Mouse (Mus musculus) forebrain, postnatal 0 days (tissue): ENCODE results near the gene Tubgcp5. TPM values are rescaled to one million over a fixed set of nuclear protein-coding genes. Genes with fewer than 3 reads are reported as not detected.
A peak's percentile ranks its signal among the peaks of the same experiment; 100 is the strongest.

Source experiments
- ATAC-seq: fragments of 200-750 bp; cut with Nextera tagmentation; 2 replicates; pipeline ENCODE4 v1.8.0; 2017; ENCODE audit warnings: mild to moderate bottlenecking, moderate library complexity
- DNase-seq: peaks from one replicate; pipeline ENCODE4 v3.0.0-alpha.2; 2015
- H3K27ac ChIP-seq: fragments of 300-500 bp; sonication (generic); 2 replicates; pipeline ENCODE4 v1.5.1; 2014; ENCODE audit warnings: low read depth, mild to moderate bottlenecking, antibody characterized with exemption, low read length, moderate library complexity, mixed read lengths
- H3K27me3 ChIP-seq: fragments of 300-500 bp; sonication (generic); 2 replicates; pipeline ENCODE4 v1.6.1; 2014; ENCODE audit warnings: mild to moderate bottlenecking, low read length, mixed read lengths; ENCODE audit not compliant: insufficient read depth
- H3K36me3 ChIP-seq: fragments of 300-500 bp; sonication (generic); 2 replicates; pipeline ENCODE4 v1.6.1; 2014; ENCODE audit warnings: mild to moderate bottlenecking, moderate library complexity; ENCODE audit not compliant: insufficient read depth
- H3K4me1 ChIP-seq: fragments of 300-500 bp; sonication (generic); 2 replicates; pipeline ENCODE4 v1.6.1; 2014; ENCODE audit warnings: antibody characterized with exemption; ENCODE audit not compliant: insufficient read depth
- H3K4me2 ChIP-seq: fragments of 300-500 bp; sonication (generic); 2 replicates; pipeline ENCODE4 v1.6.1; 2014; ENCODE audit warnings: low read depth, mild to moderate bottlenecking, moderate library complexity
- H3K4me3 ChIP-seq: fragments of 300-500 bp; sonication (generic); 2 replicates; pipeline ENCODE4 v1.5.1; 2014; ENCODE audit warnings: low read depth, low read length, mixed read lengths
- H3K9ac ChIP-seq: fragments of 300-500 bp; sonication (generic); 2 replicates; pipeline ENCODE4 v1.6.1; 2014; ENCODE audit warnings: mild to moderate bottlenecking
- H3K9me3 ChIP-seq: fragments of 300-500 bp; sonication (generic); 2 replicates; pipeline ENCODE4 v1.6.1; 2016; ENCODE audit warnings: low read length
- CTCF ChIP-seq: sonication (generic); IDR thresholded peaks from 2 replicates; pipeline ENCODE4 v1.5.1; 2016; ENCODE audit warnings: antibody characterized with exemption, control low read depth, low read depth
- WGBS: fragments of 180-500 bp; shearing (Covaris S2); extraction: QIAGEN DNeasy Blood & Tissue Kit; methylation state at CpG from one replicate; pipeline ENCODE4 v1.1.7; 2014; 5-methylcytosine and 5-hydroxymethylcytosine counted together
- polyA plus RNA-seq: library from polyadenylated mRNA; unstranded; fragments of >200 nt; fragmentation: Nextera tagmentation; extraction: Ambion mirVana; gene quantifications from 2 replicates; pipeline ENCODE4 v1.2.1, GENCODE M21; 2015
- total RNA-seq: library from RNA; depleted of rRNA; stranded (reverse); fragments of >200 nt; gene quantifications from 2 replicates; pipeline ENCODE4 v1.2.3, GENCODE M21; 2014

Tubgcp5 gene
- total and polyA plus RNA-seq, 2 experiments from 2014 or later = 21.1 to 27.4 TPM

DNA sequence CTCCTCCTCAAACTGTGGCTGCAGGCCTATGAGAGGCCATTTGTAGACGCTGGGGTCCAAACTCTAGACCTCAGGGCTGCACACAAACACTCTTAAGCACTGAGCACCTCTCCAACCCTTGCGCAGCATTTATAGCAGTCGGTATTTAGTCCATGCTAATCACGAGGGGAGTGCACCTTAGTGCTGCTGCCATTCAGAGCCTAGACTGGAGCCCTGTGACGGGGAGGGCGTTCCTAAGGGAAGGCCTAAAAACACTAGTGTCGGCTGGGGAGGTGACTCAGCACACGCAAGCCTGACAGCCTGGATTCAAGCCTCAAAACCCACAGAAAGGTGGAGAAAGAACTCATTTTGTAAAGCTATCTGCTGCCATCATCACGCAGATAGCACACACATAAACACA, 33.6 kb downstream of the Tubgcp5 start:
- no peak for DNase-seq
- Histone ChIP-seq H3K4me3 (no peak overlapping the region), H3K9ac (no peak overlapping the region), H3K9me3 (no peaks in the 10 kb centered on the region), H3K36me3 (peaks cover 49% of the 10 kb centered on the region), H3K4me1 (no peaks in the 10 kb centered on the region), H3K4me2 (no peak overlapping the region), H3K27ac (no peak overlapping the region), H3K27me3 (no peaks in the 10 kb centered on the region)
- 89% methylated on average over 9 of the region's 9 CpGs for WGBS
- no peak for TF ChIP-seq CTCF
- no peak for ATAC-seq

DNA sequence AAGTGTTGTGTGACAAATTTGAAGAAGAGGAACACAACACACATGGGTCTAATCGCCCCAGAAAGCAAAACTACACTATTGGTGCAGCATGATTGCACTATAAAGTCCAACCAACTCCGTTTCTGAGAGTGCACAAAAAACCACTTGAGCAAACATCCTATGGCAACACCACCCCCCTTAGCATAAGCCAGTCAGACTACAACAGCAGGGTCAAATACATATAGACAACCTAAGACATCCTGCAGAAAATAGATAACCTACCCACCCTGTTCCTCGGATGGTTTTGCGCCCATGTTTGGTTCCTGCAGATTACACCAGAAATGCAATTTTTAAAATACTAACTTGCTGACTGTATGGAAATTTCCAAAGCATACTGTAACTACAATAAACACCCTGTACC, 42.9 kb downstream of the Tubgcp5 start:
- H3K27me3 ChIP-seq = no peaks in the 10 kb centered on the region
- no peak overlapping the region for H3K4me3 ChIP-seq
- ATAC-seq (no peak), DNase-seq (no peak)
- H3K4me1 ChIP-seq = no peaks in the 10 kb centered on the region
- no peak for TF ChIP-seq CTCF
- WGBS = 89% methylated on average over 4 of the region's 4 CpGs
- H3K36me3 ChIP-seq = peaks cover 6% of the 10 kb centered on the region; the same call in 1 of the 2 replicates
- no peak overlapping the region for H3K27ac ChIP-seq
- no peaks in the 10 kb centered on the region for H3K9me3 ChIP-seq
- H3K4me2 ChIP-seq = no peak overlapping the region
- no peak overlapping the region for H3K9ac ChIP-seq

DNA sequence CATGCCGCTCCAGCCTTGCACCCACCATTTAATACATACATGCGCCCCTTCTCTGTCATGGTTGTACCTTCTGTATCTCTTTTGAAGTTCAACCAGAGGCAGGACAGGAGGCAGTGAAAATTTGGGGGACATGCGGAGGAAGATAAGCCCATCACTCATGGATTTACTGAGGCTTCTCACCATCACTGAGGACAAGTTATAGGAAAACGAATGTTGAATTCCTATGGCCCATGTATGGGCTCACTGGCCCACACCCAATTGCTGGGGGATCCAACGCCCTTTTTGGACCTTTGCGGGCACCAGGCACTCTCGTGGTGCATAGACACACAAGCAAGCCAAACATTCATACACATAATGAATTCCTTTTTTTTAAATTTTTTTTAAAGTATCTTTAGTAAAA, 47.5 kb downstream of the Tubgcp5 start, which contains the start of gene Cyfip1:
TSS of gene Cyfip1 (plus strand) at position 301 of the 400 bp plus-strand sequence.
- Histone ChIP-seq H3K36me3 (no peaks in the 10 kb centered on the region), H3K4me2 (peak within 1 kb of the TSS; percentile 75), H3K9ac (peak within 1 kb of the TSS; percentile 99), H3K4me3 (peak within 1 kb of the TSS; percentile 81), H3K9me3 (no peaks in the 10 kb centered on the region), H3K27ac (peak within 1 kb of the TSS; percentile 99), H3K4me1 (0 out of 2 replicates have a peak, but pooled peaks cover 9% of the 10 kb centered on the region), H3K27me3 (no peaks in the 10 kb centered on the region)
- ATAC-seq = peak; percentile 1; the same call in 1 of the 2 replicates
- no peak for TF ChIP-seq CTCF
- WGBS = 52% methylated on average over 7 of the region's 7 CpGs
- DNase-seq = no peak

DNA sequence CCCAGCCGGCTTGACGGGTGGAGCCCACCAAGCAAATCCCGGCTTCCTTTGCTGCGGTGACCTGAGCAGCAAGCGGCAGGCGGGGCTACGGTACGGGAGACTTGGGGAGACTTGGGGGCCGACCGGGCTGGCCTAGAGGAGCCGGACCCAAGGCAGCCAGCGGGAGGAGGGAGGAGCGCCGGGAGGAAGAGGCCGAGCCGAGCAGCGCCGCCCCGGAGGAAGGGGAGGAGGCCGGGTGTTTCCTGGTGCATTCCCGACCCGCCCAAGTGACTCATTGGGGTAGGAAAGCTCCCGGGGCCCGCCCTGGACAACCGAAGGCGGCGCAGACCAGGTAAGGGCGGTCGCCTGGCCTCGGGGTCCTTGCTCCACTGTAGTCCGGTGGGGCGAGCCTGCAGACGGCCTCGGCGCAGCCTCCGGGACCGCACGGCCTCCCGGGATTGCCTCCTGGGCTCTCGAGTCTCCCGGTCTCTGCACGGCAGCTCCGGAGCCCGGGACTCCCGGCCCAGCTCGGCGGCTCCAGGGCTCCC, 48.1 kb downstream of the Tubgcp5 start:
- Histone ChIP-seq H3K4me2 (peak overlapping the region; percentile 75), H3K9me3 (no peaks in the 10 kb centered on the region), H3K4me1 (0 out of 2 replicates have a peak, but pooled peaks cover 9% of the 10 kb centered on the region), H3K4me3 (peak overlapping the region; percentile 81), H3K27ac (peak overlapping the region; percentile 99), H3K27me3 (no peaks in the 10 kb centered on the region), H3K36me3 (no peaks in the 10 kb centered on the region), H3K9ac (peak overlapping the region; percentile 99)
- DNase-seq (peak; percentile 79), ATAC-seq (peak; percentile 89)
- TF ChIP-seq CTCF = no peak; the same call in 1 of the 2 replicates
- WGBS = 1% methylated on average over 46 of the region's 47 CpGs

DNA sequence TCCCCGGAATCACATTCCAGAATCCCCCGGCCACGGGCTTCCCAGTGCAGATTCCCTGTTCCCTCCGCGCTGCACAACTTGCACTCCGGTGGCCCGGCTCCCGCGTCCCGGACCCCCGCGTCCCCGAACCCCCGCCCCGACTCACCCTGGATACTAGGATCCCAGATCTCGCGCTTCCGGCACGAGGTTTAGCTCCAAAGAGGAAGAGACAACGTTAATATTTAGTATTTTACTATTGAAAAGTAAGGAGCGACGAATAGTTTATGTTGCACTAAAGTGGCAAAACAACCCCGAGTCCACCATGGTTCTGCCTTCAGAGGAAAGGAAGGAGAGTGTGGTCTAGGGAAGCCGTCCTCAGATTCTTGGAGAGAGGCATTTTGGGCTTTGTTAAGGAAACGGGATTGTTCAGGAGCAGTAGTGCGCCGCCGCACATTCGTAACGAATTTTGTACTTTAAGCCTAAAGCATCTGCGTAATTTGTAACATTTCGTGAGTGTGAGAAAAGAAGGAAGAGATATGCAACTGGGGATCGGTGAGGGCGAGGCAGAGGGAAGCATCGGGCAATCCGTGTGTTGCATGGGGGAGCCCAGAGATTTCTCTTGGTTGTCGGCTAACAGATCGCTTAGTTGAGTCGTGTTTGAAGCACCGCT, 48.7 kb downstream of the Tubgcp5 start:
- no peak for TF ChIP-seq CTCF
- H3K9ac ChIP-seq = peak overlapping the region; percentile 99
- DNase-seq (peak; percentile 81), ATAC-seq (peak; percentile 80)
- H3K4me3 ChIP-seq = peak overlapping the region; percentile 81
- peak overlapping the region; percentile 99 for H3K27ac ChIP-seq
- no peaks in the 10 kb centered on the region for H3K36me3 ChIP-seq
- WGBS = under 1% methylated on average over 40 of the region's 40 CpGs
- H3K4me1 ChIP-seq = 0 out of 2 replicates have a peak, but pooled peaks cover 9% of the 10 kb centered on the region
- H3K9me3 ChIP-seq = no peaks in the 10 kb centered on the region
- H3K4me2 ChIP-seq = peak overlapping the region; percentile 75
- no peaks in the 10 kb centered on the region for H3K27me3 ChIP-seq

DNA sequence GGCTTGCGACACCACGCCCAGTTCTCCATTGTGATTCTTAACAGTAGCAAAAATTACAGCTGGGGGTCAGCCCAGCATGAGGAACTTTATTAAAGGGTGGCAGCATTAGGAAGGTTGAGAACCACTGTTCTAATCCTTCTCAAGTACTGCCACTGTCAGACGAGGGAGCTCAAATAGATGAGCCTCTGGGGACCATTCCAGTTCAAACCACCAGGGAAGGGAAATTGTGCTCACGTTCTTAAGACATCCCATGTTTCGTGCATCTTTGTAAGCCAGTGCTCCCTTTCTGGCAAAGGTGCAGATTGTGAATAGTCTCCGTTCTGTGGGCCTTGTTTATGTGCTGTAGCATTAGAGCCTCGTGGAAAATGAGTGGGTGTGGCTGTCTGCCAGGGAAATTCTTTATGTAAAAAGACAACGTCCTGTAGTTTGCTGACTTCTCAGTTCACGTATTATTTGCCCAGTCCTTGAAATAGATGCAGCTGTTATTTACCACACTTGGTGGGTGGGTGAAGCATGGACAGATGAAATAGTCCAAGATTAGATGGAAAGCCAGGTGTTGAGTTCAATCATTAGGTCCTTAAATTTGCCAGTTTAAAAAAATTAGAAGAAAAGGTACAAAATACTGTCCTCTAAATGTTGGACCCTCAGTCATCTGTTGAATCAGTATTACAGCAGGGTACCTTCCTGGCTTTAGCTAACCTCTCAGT, 52.8 kb downstream of the Tubgcp5 start:
- Histone ChIP-seq H3K36me3 (no peaks in the 10 kb centered on the region), H3K27me3 (no peaks in the 10 kb centered on the region), H3K4me2 (no peak overlapping the region), H3K4me1 (0 out of 2 replicates have a peak, but pooled peaks cover 9% of the 10 kb centered on the region), H3K4me3 (no peak overlapping the region), H3K27ac (no peak overlapping the region), H3K9me3 (no peaks in the 10 kb centered on the region), H3K9ac (no peak overlapping the region)
- no peak for DNase-seq
- ATAC-seq = no peak
- TF ChIP-seq CTCF = 0 out of 2 replicates have a peak, but pooled peaks have one; percentile 22
- WGBS = 51% methylated on average over 9 of the region's 9 CpGs
